Mouse (Mus musculus) testis, adult 2 months (tissue): ENCODE data around the gene Ptx3. TPM values are rescaled to one million over a fixed set of nuclear protein-coding genes. Genes with fewer than 3 reads are reported as not detected.
"Not testable (repeated sequence)": the region's sequence is repeated elsewhere in the genome, so short reads cannot be mapped to it uniquely, and the experiment has no call there.

Experiments used
- H3K27ac ChIP-seq: fragments of 200-500 bp; 2 replicates; pipeline ENCODE4 v1.5.1; 2012; ENCODE audit warnings: low read depth, low read length; ENCODE audit not compliant: control insufficient read depth, insufficient read depth
- H3K27me3 ChIP-seq: fragments of 200-500 bp; 2 replicates; pipeline ENCODE4 v1.6.1; 2012; ENCODE audit warnings: mild to moderate bottlenecking, low read length, moderate library complexity; ENCODE audit not compliant: control insufficient read depth, insufficient read depth
- H3K36me3 ChIP-seq: fragments of 200-500 bp; 2 replicates; pipeline ENCODE4 v1.6.1; 2012; ENCODE audit warnings: mild to moderate bottlenecking, low read length; ENCODE audit not compliant: control insufficient read depth, insufficient read depth
- H3K4me1 ChIP-seq: fragments of 200-500 bp; 2 replicates; pipeline ENCODE4 v1.6.1; 2012; ENCODE audit warnings: low read length; ENCODE audit not compliant: control insufficient read depth, insufficient read depth
- H3K4me3 ChIP-seq: fragments of 200-500 bp; 2 replicates; pipeline ENCODE4 v1.5.1; 2012; ENCODE audit warnings: low read depth, mild to moderate bottlenecking, low read length, moderate library complexity, mixed read lengths; ENCODE audit not compliant: control insufficient read depth
- CTCF ChIP-seq: fragments of 200-500 bp; IDR thresholded peaks from 2 replicates; pipeline ENCODE4 v1.5.1; 2012; ENCODE audit warnings: low read depth, mild to moderate bottlenecking, inconsistent platforms, low read length, moderate library complexity; ENCODE audit not compliant: control insufficient read depth, insufficient read depth, insufficient replicate concordance
- POLR2A ChIP-seq: fragments of 200-500 bp; IDR thresholded peaks from 2 replicates; pipeline ENCODE4 v1.6.1; 2012; ENCODE audit warnings: low read depth, mild to moderate bottlenecking, inconsistent platforms, low read length, moderate library complexity; ENCODE audit not compliant: control insufficient read depth
- polyA plus RNA-seq: library from polyadenylated mRNA; depleted of rRNA; stranded (reverse); fragments of >200 nt; gene quantifications from 2 replicates; pipeline ENCODE4 v1.2.3, GENCODE M21; 2012

Gene Ptx3
- polyA plus RNA-seq, 1 experiment, result 0.09 TPM

GRCm38 (mm10) chr3:66220554-66221242, 988 bp downstream of the Ptx3 start:
- Histone ChIP-seq H3K27ac (no peak overlapping the region), H3K27me3 (0 out of 2 replicates have a peak, but pooled peaks cover 3% of the 10 kb centered on the region), H3K4me1 (peaks cover 6% of the 10 kb centered on the region; the same call in 1 of the 2 replicates)

GRCm38 (mm10) chr3:66221243-66221611, 1.5 kb downstream of the Ptx3 start:
- no peak overlapping the region; the same call in 1 of the 2 replicates for H3K4me3 ChIP-seq
- 0 out of 2 replicates have a peak, but pooled peaks cover 3% of the 10 kb centered on the region for H3K27me3 ChIP-seq
- TF ChIP-seq CTCF (no peak), POLR2A (no peak)
- no peaks in the 10 kb centered on the region for H3K36me3 ChIP-seq
- peaks cover 6% of the 10 kb centered on the region; the same call in 1 of the 2 replicates for H3K4me1 ChIP-seq
- no peak overlapping the region for H3K27ac ChIP-seq

More at GRCm38 (mm10) chr3:66220554-66221242, 988 bp downstream of the Ptx3 start:
- Histone ChIP-seq H3K36me3 (no peaks in the 10 kb centered on the region), H3K4me3 (peak overlapping the region; percentile 59)
- TF ChIP-seq CTCF (no peak), POLR2A (no peak)

DNA sequence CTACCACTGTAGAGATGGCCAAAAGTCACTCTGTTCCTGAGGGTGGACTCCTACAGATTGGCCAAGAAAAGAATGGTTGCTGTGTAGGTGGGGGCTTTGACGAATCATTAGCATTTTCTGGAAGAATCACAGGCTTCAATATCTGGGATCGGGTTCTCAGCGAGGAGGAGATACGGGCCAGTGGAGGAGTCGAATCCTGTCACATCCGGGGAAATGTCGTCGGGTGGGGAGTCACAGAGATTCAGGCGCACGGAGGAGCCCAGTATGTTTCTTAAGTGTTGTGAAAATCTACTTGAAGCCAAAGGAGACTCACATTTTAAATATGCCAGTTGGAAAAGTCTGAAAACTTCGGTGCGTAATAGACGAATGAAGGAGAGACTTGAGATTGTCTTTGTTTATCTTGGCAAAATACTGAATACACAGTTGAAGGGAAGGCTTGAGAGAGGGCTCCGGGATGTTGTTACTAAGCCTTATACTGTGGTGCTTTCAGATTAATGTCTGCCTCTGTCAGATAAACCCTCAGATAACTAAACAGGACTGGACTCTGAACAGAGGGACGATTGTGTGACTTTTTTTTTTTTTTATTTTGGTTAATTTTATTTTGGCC, 5.3 kb downstream of the Ptx3 start:
- Histone ChIP-seq H3K36me3 (no peaks in the 10 kb centered on the region), H3K27me3 (0 out of 2 replicates have a peak, but pooled peaks cover 3% of the 10 kb centered on the region), H3K27ac (no peak overlapping the region), H3K4me3 (no peak overlapping the region), H3K4me1 (peaks cover 6% of the 10 kb centered on the region; the same call in 1 of the 2 replicates)
- TF ChIP-seq POLR2A (no peak), CTCF (no peak)

GRCm38 (mm10) chr3:66236234-66236871, 16.6 kb downstream of the Ptx3 start:
- not testable (repeated sequence) for H3K4me3 ChIP-seq, H3K36me3 ChIP-seq, H3K27ac ChIP-seq, H3K27me3 ChIP-seq, H3K4me1 ChIP-seq
- TF ChIP-seq CTCF, result peak; percentile 43; the same call in 1 of the 2 replicates

- H3K27me3 ChIP-seq, result no peaks in the 10 kb centered on the region
These were observed 20.8 kb downstream of the Ptx3 start for GRCm38 (mm10) chr3:66240476-66240875.

GRCm38 (mm10) chr3:66251842-66252241, 32.1 kb downstream of the Ptx3 start:
- TF ChIP-seq POLR2A, result no peak
- TF ChIP-seq CTCF, result no peak
- Histone ChIP-seq H3K27me3 (no peaks in the 10 kb centered on the region), H3K4me1 (no peaks in the 10 kb centered on the region), H3K36me3 (no peaks in the 10 kb centered on the region), H3K27ac (no peak overlapping the region), H3K4me3 (no peak overlapping the region)

More at GRCm38 (mm10) chr3:66240476-66240875, 20.8 kb downstream of the Ptx3 start:
- no peak overlapping the region for H3K27ac ChIP-seq
- no peaks in the 10 kb centered on the region for H3K4me1 ChIP-seq
- TF ChIP-seq POLR2A, result no peak
- TF ChIP-seq CTCF, result no peak
- H3K36me3 ChIP-seq, result no peaks in the 10 kb centered on the region
- H3K4me3 ChIP-seq, result no peak overlapping the region

DNA sequence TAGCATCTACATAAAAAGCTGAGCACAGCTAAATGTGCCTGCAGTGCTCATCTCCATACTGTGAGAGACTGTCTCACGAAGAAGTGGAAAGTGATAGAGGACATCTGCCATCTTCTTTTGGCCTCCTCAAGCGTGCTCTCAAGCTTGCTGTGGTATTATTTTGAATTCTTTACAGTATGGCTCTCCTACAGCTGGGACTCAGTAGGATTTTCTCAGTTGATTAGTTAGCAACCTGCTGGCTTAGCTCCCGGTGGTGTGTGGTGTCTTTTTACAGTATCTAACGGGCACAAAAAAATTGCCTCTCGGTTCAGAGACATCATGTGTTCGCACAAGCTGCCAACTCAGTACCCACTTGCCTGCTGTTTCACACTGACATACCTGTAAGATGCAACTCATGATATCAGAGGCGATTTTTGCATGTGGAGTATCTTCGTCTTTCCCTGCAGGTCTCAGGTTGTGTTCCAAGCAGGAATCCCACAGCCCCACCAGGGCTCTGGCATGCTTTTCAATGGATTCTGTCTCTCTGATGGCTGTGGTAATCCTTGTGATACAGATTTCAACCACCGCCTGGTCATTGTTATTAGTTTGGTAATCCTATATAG, 34.9 kb downstream of the Ptx3 start:
- Histone ChIP-seq H3K27me3 (no peaks in the 10 kb centered on the region), H3K36me3 (no peaks in the 10 kb centered on the region), H3K4me3 (no peak overlapping the region), H3K4me1 (no peaks in the 10 kb centered on the region), H3K27ac (no peak overlapping the region)
- TF ChIP-seq POLR2A, result no peak
